ENCODE assay signal across 7 mouse cellular contexts in the genomic region with DNA sequence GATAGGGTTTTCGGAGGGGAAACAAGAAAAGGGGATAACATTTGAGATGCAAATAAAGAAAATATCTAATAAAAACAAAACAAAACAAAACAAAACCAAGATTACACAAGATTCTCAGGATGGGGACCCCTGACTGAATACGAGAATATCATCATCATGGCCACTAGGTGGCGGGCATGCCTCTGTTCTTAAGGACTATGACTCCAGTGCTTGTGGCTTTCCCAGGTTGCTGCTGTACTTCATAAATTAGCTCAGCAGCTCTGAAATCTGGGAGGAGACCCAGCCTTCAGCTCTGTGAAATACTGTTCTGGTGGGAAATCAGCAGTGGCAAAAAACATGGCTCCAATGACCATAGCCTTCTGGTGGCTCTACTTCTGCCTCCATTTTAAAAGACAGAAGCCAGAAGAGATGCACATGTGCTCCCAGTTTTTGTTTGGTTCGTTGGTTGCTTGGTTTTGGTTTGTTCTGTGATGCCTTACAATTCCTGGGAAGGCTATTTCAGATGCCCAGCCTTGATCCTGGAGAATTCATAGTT. TPM values are rescaled to one million over a fixed set of nuclear protein-coding genes. Genes with fewer than 3 reads are reported as not detected.
DNase-seq lines count a peak whose midpoint lies in the region; ATAC-seq lines count a peak whose summit lies in the region.

No protein-coding gene starts in this region.

- H3K4me2 ChIP-seq in intestine, embryonic 15.5 days (replicated peaks), result no peak overlapping the region

- H3K4me1 ChIP-seq in intestine, embryonic 15.5 days (replicated peaks), result 0 out of 2 replicates have a peak, but pooled peaks cover 2% of the 10 kb centered on the region

- no peak overlapping the region for H3K4me3 ChIP-seq in intestine, embryonic 15.5 days (replicated peaks)

- no peaks in the 10 kb centered on the region for H3K36me3 ChIP-seq in intestine, embryonic 15.5 days

- WGBS in intestine, embryonic 15.5 days, result 18% methylated on average over 4 of the region's 4 CpGs

- no peaks in the 10 kb centered on the region for H3K27me3 ChIP-seq in intestine, embryonic 15.5 days (replicated peaks)

- peak; percentile 46 for ATAC-seq in intestine, embryonic 15.5 days
- ATAC-seq in megakaryocyte-erythroid progenitor cell, adult 5-6 weeks (replicated peaks; ENCODE audit: low FRiP score, low TSS enrichment, poor library complexity, severe bottlenecking), result peak; percentile 80

- H3K9me3 ChIP-seq in intestine, embryonic 15.5 days, result no peaks in the 10 kb centered on the region

- DNase-seq in adipocyte (ENCODE audit: low spot score), result peak; percentile 80
- peak; percentile 41 to 70 for DNase-seq in cerebellum, postnatal 25 days
- DNase-seq in gastrocnemius, adult 18-20 months (ENCODE audit: low spot score), result peak; percentile 63
- peak; percentile 15 to 19 for DNase-seq in left cerebral cortex, adult 8-10 months (ENCODE audit: low spot score in 2 of 2)
- DNase-seq in right cerebral cortex, postnatal 14 days, result peak; percentile 81

- no peak overlapping the region for H3K9ac ChIP-seq in intestine, embryonic 15.5 days

- H3K27ac ChIP-seq in intestine, embryonic 15.5 days, result no peak overlapping the region

RNA-seq across cellular contexts. Expression of gene Serpinb1c, which starts 4.5 kb away (rescaled TPM):
- total RNA-seq in gastrocnemius, adult 18-20 months (2021), result 1 to 10 TPM; 1.7 to 1.9 TPM
- not detected in 2 replicates for polyA plus RNA-seq in intestine, embryonic 15.5 days (2015; fragmentation: Nextera tagmentation; extraction: Ambion mirVana)
- total RNA-seq in left cerebral cortex, adult 8-10 months (2022), result not detected
- total RNA-seq in megakaryocyte-erythroid progenitor cell, adult 5-6 weeks (2014; fragmentation: Nextera tagmentation), result not detected in 2 replicates
- total RNA-seq in megakaryocyte-erythroid progenitor cell, adult 5-6 weeks (2017), result not detected in 2 replicates

RNA-seq across cellular contexts. Expression of gene Serpinb1a, which starts 51.6 kb away (rescaled TPM):
- total RNA-seq in gastrocnemius, adult 18-20 months (2021), result 1 to 10 TPM; 3.2 to 5.3 TPM
- polyA plus RNA-seq in intestine, embryonic 15.5 days (2015; fragmentation: Nextera tagmentation; extraction: Ambion mirVana), result 160 and 164 TPM in 2 replicates
- total RNA-seq in left cerebral cortex, adult 8-10 months (2022), result 10 to 100 TPM in 1 of 4 experiments, 1 to 10 TPM in 3; 6.4 to 10.4 (median 7.5) TPM
- total RNA-seq in megakaryocyte-erythroid progenitor cell, adult 5-6 weeks (2014; fragmentation: Nextera tagmentation), result 2.4 and 16.7 TPM in 2 replicates
- total RNA-seq in megakaryocyte-erythroid progenitor cell, adult 5-6 weeks (2017), result 10.1 and 35.8 TPM in 2 replicates

Comparison
In these comparisons a context has a peak if more than half of its experiments do, and no peak if none do; other contexts are left out.
1. DNase-seq: peak in every context shown above with its lines; median percentile 81 in right cerebral cortex, postnatal 14 days; 80 in adipocyte; 63 in gastrocnemius, adult 18-20 months; 56 in cerebellum, postnatal 25 days; 17 in left cerebral cortex, adult 8-10 months.